Mouse (Mus musculus) CH12.LX (cell line): Measurements from ENCODE around the gene Fam126b. TPM values are rescaled to one million over a fixed set of nuclear protein-coding genes. Genes with fewer than 3 reads are reported as not detected.
"Not testable (repeated sequence)": the region's sequence is repeated elsewhere in the genome, so short reads cannot be mapped to it uniquely, and the experiment has no call there.

ENCODE experiments used
- DNase-seq: peaks from one replicate; pipeline ENCODE4 v3.0.0-alpha.2; 2013; ENCODE audit errors: extremely low read depth
- H3K27ac ChIP-seq: 2 replicates; pipeline ENCODE4 v1.5.1; 2012; ENCODE audit warnings: low read depth, mild to moderate bottlenecking, control low read depth, moderate library complexity; ENCODE audit not compliant: insufficient read depth
- H3K27me3 ChIP-seq: replicated peaks from 2 replicates; pipeline ENCODE3; 2012; ENCODE audit warnings: inconsistent platforms
- H3K36me3 ChIP-seq, 2 experiments: replicated peaks in 1 of 2; 2 replicates each; pipeline versions ENCODE3 to v1.6.1; 2012; ENCODE audit warnings: inconsistent platforms in 1 of 2, low read length in 1 of 2, mild to moderate bottlenecking in 1 of 2, mixed read lengths in 1 of 2, moderate library complexity in 1 of 2; ENCODE audit not compliant: control insufficient read depth in 1 of 2, insufficient read depth in 1 of 2
- H3K4me1 ChIP-seq, 2 experiments: 2 replicates each; pipeline ENCODE4 v1.6.1; 2012; ENCODE audit warnings: inconsistent platforms in 1 of 2, moderate library complexity in 1 of 2; ENCODE audit not compliant: insufficient read depth in 2 of 2, control insufficient read depth in 1 of 2
- H3K4me2 ChIP-seq: 2 replicates; pipeline ENCODE4 v1.6.1; 2012; ENCODE audit warnings: low read depth, mild to moderate bottlenecking, control low read depth; ENCODE audit not compliant: poor library complexity, insufficient read depth, severe bottlenecking
- H3K4me3 ChIP-seq, 3 experiments: fragments of 150-350 bp in 1 of 3; sonication (generic) in 1 of 3; replicated peaks in 1 of 3; 2 replicates each; pipeline versions ENCODE3 to v1.5.1; 2011 to 2012; ENCODE audit warnings: low read depth in 2 of 3, low read length in 2 of 3, mild to moderate bottlenecking in 2 of 3, moderate library complexity in 2 of 3, control low read depth in 1 of 3, improper control_type of control experiment in 1 of 3, inconsistent platforms in 1 of 3, mixed read lengths in 1 of 3; ENCODE audit not compliant: poor library complexity in 1 of 3
- H3K79me2 ChIP-seq: replicated peaks from 2 replicates; pipeline ENCODE4 v1.6.1; 2012; ENCODE audit warnings: mild to moderate bottlenecking, moderate library complexity; ENCODE audit not compliant: control insufficient read depth, poor library complexity, insufficient read depth, severe bottlenecking; ENCODE audit errors: extremely low read depth
- H3K9ac ChIP-seq: 2 replicates; pipeline ENCODE4 v1.6.1; 2012; ENCODE audit warnings: low read depth, mild to moderate bottlenecking, control low read depth, moderate library complexity; ENCODE audit not compliant: insufficient read depth
- H3K9me3 ChIP-seq: replicated peaks from 2 replicates; pipeline ENCODE3; 2012; ENCODE audit warnings: low read length, inconsistent platforms, mixed read lengths
- BHLHE40 ChIP-seq: IDR thresholded peaks from 2 replicates; pipeline ENCODE4 v1.6.1; 2011; ENCODE audit warnings: mild to moderate bottlenecking, low read depth, low read length, improper control_type of control experiment
- CHD2 ChIP-seq: IDR thresholded peaks from 2 replicates; pipeline ENCODE4 v1.6.1; 2011; ENCODE audit warnings: low read length, improper control_type of control experiment
- CTCF ChIP-seq, 2 experiments: IDR thresholded peaks in 1 of 2; conservative IDR thresholded peaks in 1 of 2; 2 replicates each; pipeline ENCODE4 v1.5.1; 2011 to 2012; ENCODE audit warnings: low read depth in 2 of 2, low read length in 2 of 2, improper control_type of control experiment in 1 of 2, inconsistent platforms in 1 of 2, mild to moderate bottlenecking in 1 of 2, moderate library complexity in 1 of 2
- E2F4 ChIP-seq: IDR thresholded peaks from 2 replicates; pipeline ENCODE4 v1.6.1; 2011; ENCODE audit warnings: low read depth, low read length, improper control_type of control experiment; ENCODE audit not compliant: insufficient replicate concordance
- ELF1 ChIP-seq: IDR thresholded peaks from 2 replicates; pipeline ENCODE4 v1.6.1; 2014; ENCODE audit warnings: low read depth, mild to moderate bottlenecking, inconsistent platforms, low read length, improper control_type of control experiment
- EP300 ChIP-seq: IDR thresholded peaks from 2 replicates; pipeline ENCODE4 v1.6.1; 2011; ENCODE audit warnings: low read length, improper control_type of control experiment
- HCFC1 ChIP-seq: IDR thresholded peaks from 2 replicates; pipeline ENCODE4 v1.6.1; 2012; ENCODE audit warnings: low read depth, mild to moderate bottlenecking, inconsistent platforms, low read length, improper control_type of control experiment
- IRF4 ChIP-seq: IDR thresholded peaks from 2 replicates; pipeline ENCODE4 v1.6.1; 2014; ENCODE audit warnings: low read depth, mild to moderate bottlenecking, inconsistent platforms, low read length, improper control_type of control experiment
- KAT2A ChIP-seq: IDR thresholded peaks from 2 replicates; pipeline ENCODE4 v1.6.1; 2012; ENCODE audit warnings: low read length, improper control_type of control experiment, inconsistent platforms; ENCODE audit not compliant: insufficient replicate concordance
- MAFK ChIP-seq: IDR thresholded peaks from 2 replicates; pipeline ENCODE4 v1.6.1; 2011; ENCODE audit warnings: low read length, improper control_type of control experiment; ENCODE audit not compliant: insufficient replicate concordance
- MEF2A ChIP-seq: IDR thresholded peaks from 2 replicates; pipeline ENCODE4 v1.6.1; 2014; ENCODE audit warnings: low read depth, mild to moderate bottlenecking, inconsistent platforms, low read length, improper control_type of control experiment, borderline replicate concordance
- NELFE ChIP-seq: IDR thresholded peaks from 2 replicates; pipeline ENCODE4 v1.6.1; 2011; ENCODE audit warnings: low read depth, low read length, improper control_type of control experiment
- PAX5 ChIP-seq: IDR thresholded peaks from 2 replicates; pipeline ENCODE4 v1.6.1; 2012; ENCODE audit warnings: low read length, inconsistent platforms, mixed read lengths
- RAD21 ChIP-seq: IDR thresholded peaks from 2 replicates; pipeline ENCODE4 v1.6.1; 2011; ENCODE audit warnings: low read depth, mild to moderate bottlenecking, low read length, improper control_type of control experiment, moderate library complexity
- SMC3 ChIP-seq: IDR thresholded peaks from 2 replicates; pipeline ENCODE4 v1.6.1; 2011; ENCODE audit warnings: low read depth, low read length, improper control_type of control experiment
- TCF12 ChIP-seq: IDR thresholded peaks from 2 replicates; pipeline ENCODE4 v1.6.1; 2014; ENCODE audit warnings: low read depth, mild to moderate bottlenecking, inconsistent platforms, low read length, improper control_type of control experiment
- UBTF ChIP-seq: IDR thresholded peaks from 2 replicates; pipeline ENCODE4 v1.6.1; 2012; ENCODE audit warnings: low read depth, mild to moderate bottlenecking, inconsistent platforms, low read length, improper control_type of control experiment, moderate library complexity
- USF1 ChIP-seq: IDR thresholded peaks from 2 replicates; pipeline ENCODE4 v1.6.1; 2014; ENCODE audit warnings: low read depth, mild to moderate bottlenecking, inconsistent platforms, low read length, improper control_type of control experiment
- USF2 ChIP-seq: conservative IDR thresholded peaks from 2 replicates; pipeline ENCODE4 v1.6.1; 2011; ENCODE audit warnings: low read depth, low read length, improper control_type of control experiment
- ZC3H11A ChIP-seq: IDR thresholded peaks from 2 replicates; pipeline ENCODE4 v1.6.1; 2012; ENCODE audit warnings: low read depth, mild to moderate bottlenecking, inconsistent platforms, low read length, improper control_type of control experiment
- ZNF384 ChIP-seq: IDR thresholded peaks from 2 replicates; pipeline ENCODE4 v1.6.1; 2012; ENCODE audit warnings: low read depth, low read length, improper control_type of control experiment, inconsistent platforms
- dilution Hi-C: fragments of 300-500 bp; cut with MboI; formaldehyde crosslinking; loops from 2 replicates; pipeline ENCODE4 v1.14.3; 2020; ENCODE audit warnings: low sequenced_read_pairs; ENCODE audit not compliant: extremely low pct_unique_long_range_greater_than_20kb, extremely low pct_ligation_motif_present
- in situ Hi-C: fragments of 300-500 bp; cut with MboI; formaldehyde crosslinking; loops from 3 replicates; pipeline ENCODE4 v1.14.3; 2019; ENCODE audit warnings: low sequenced_read_pairs, low pct_ligation_motif_present, low pct_unique_long_range_greater_than_20kb, mixed read lengths
- polyA plus RNA-seq: library from polyadenylated mRNA; unstranded; fragments of >175 nt; gene quantifications from 2 replicates; pipeline ENCODE4 v1.2.1, GENCODE M21; 2012; ENCODE audit warnings: low read depth; ENCODE audit not compliant: insufficient read length
- total RNA-seq, 2 experiments: library from RNA; depleted of rRNA; stranded (reverse); fragments of 300-350 nt in 1 of 2; fragments of >200 nt in 1 of 2; gene quantifications; 2 replicates each; pipeline ENCODE4 v1.2.3; 2012 to 2014

Fam126b gene
- total and polyA plus RNA-seq, 3 experiments, result 3.6 to 5.5 (median 4.6) TPM

GRCm38 (mm10) chr1:58562455-58562854, 23.7 kb downstream of the Fam126b start:
- Histone ChIP-seq H3K4me2 (no peak overlapping the region), H3K4me3 (no peak overlapping the region), H3K36me3 (peaks cover 0 to 25% of the 10 kb centered on the region in 2 experiments), H3K79me2 (no peaks in the 10 kb centered on the region), H3K9me3 (no peaks in the 10 kb centered on the region), H3K9ac (no peak overlapping the region), H3K4me1 (no peaks in the 10 kb centered on the region), H3K27ac (no peak overlapping the region), H3K27me3 (no peaks in the 10 kb centered on the region)
- dilution Hi-C loops (no loop called here), in situ Hi-C loops (no loop called here)
- TF ChIP-seq RAD21 (peak; percentile 54), ZC3H11A (no peak), SMC3 (peak; percentile 67), CTCF (conservative IDR thresholded peaks at IDR 0.05 in 1 of 2, IDR thresholded peaks at IDR 0.05 in 1 of 2; ENCODE audit: low read depth in 2 of 2, low read length in 2 of 2) (peak; percentile 46 to 69; a peak in 3 of 4 replicates)
- peak; percentile 44 for DNase-seq

GRCm38 (mm10) chr1:58560370-58560769, 25.8 kb downstream of the Fam126b start:
- DNase-seq, H3K4me2 ChIP-seq, H3K9ac ChIP-seq, H3K9me3 ChIP-seq, H3K27ac ChIP-seq, H3K4me1 ChIP-seq, H3K79me2 ChIP-seq, dilution Hi-C loops, H3K27me3 ChIP-seq, H3K4me3 ChIP-seq, in situ Hi-C loops: not testable (repeated sequence)
- H3K36me3 ChIP-seq, result peaks cover 0 to 28% of the 10 kb centered on the region in 2 experiments

- dilution Hi-C loops, result no loop called here
- H3K79me2 ChIP-seq, result no peaks in the 10 kb centered on the region
- no peaks in the 10 kb centered on the region for H3K4me1 ChIP-seq
- in situ Hi-C loops, result no loop called here
- no peaks in the 10 kb centered on the region for H3K27me3 ChIP-seq
- no peak overlapping the region for H3K4me3 ChIP-seq
- no peak for DNase-seq
- no peaks in the 10 kb centered on the region for H3K9me3 ChIP-seq
- no peak overlapping the region for H3K9ac ChIP-seq
- TF ChIP-seq USF2, result no peak
- TF ChIP-seq RAD21, result no peak
- TF ChIP-seq NELFE, result no peak
- no peak for TF ChIP-seq KAT2A
- no peak for TF ChIP-seq CHD2
- no peak for TF ChIP-seq ELF1
- no peak for TF ChIP-seq ZNF384
- no peak for TF ChIP-seq TCF12
- TF ChIP-seq IRF4, result no peak
- TF ChIP-seq SMC3, result no peak
- no peak for TF ChIP-seq UBTF
- no peak for TF ChIP-seq HCFC1
- no peak for TF ChIP-seq USF1
- TF ChIP-seq MAFK, result no peak
- TF ChIP-seq MEF2A, result no peak
- no peak for TF ChIP-seq PAX5
- TF ChIP-seq BHLHE40, result no peak
- no peak for TF ChIP-seq EP300
- no peak for TF ChIP-seq E2F4
- H3K4me2 ChIP-seq, result no peak overlapping the region
- H3K27ac ChIP-seq, result no peak overlapping the region
- H3K36me3 ChIP-seq, result peaks cover 21 to 65% of the 10 kb centered on the region in 2 experiments
These were observed 44.7 kb downstream of the Fam126b start for GRCm38 (mm10) chr1:58541386-58541785.
